Mouse (Mus musculus): ENCODE results near the gene Palm. TPM values are rescaled to one million over a fixed set of nuclear protein-coding genes. Genes with fewer than 3 reads are reported as not detected.

The Palm gene
- polyA plus RNA-seq, 1 experiment from 2014 or later: 27.6 TPM

DNA sequence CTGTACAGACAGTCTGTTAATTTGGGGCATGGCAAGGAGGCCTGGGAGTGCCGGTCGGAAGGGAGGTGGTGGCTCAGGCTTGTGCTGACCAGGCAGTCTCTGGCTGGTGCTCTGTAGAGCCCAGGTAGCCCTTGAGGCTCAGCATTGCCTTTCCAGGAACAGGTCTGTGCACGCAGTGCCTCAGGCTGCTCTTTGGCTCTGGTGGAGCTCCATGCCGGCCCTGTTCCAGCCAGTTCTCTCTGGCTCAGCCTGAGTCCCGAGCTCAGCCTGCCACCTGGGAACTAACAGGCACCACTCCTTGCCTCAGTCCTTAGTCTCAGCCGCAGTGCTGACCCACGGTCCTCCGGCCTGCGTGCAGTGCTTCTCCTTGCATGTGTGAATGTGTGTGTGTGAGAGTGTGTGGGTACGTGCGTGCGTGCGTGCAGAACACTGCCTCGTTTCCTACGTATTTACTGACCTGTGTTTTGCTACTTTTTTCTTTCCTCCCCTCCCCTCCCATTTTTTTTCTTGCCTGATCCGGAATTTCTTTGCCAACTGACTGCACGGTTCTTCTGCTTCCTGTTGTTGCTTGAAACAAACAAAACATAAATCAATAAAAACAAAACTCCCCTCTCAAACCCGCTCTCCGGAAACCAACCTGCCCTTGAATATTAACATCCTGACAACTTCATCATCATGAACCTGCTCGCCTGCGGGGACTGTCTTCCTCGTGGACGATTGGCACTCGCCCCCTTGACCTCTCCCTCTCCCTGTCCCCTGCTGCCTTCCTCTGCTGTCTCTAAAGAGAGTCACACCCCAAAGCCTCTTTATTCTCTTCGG lies 68.1 kb downstream of the Palm start:
- no peak overlapping the region for H3K4me2 ChIP-seq
- H3K9me3 ChIP-seq (ENCODE audit: control insufficient read depth, low read length): no peaks in the 10 kb centered on the region
- 85% methylated on average over 25 of the region's 25 CpGs for WGBS
- no peak overlapping the region for H3K4me3 ChIP-seq (ENCODE audit: low read depth, low read length)
- no peak overlapping the region for H3K9ac ChIP-seq (ENCODE audit: low read depth, low read length)
- no peak for DNase-seq (ENCODE audit: low spot score)
- peaks cover 18% of the 10 kb centered on the region for H3K4me1 ChIP-seq (replicated peaks; ENCODE audit: control insufficient read depth, insufficient read depth, low read length)
- H3K36me3 ChIP-seq (ENCODE audit: control insufficient read depth, insufficient read depth, low read length): peaks cover 67% of the 10 kb centered on the region
- H3K27ac ChIP-seq (ENCODE audit: low read depth, low read length): no peak overlapping the region
- ATAC-seq (replicated peaks; ENCODE audit: low FRiP score): no peak
- H3K27me3 ChIP-seq (replicated peaks; ENCODE audit: control insufficient read depth, insufficient read depth, low read length): no peaks in the 10 kb centered on the region

GRCm38 (mm10) chr10:79862049-79862788 lies 68.8 kb downstream of the Palm start:
- H3K27ac ChIP-seq (ENCODE audit: low read depth, low read length): no peak overlapping the region
- H3K4me1 ChIP-seq (replicated peaks; ENCODE audit: control insufficient read depth, insufficient read depth, low read length): peaks cover 10% of the 10 kb centered on the region
- no peak overlapping the region for H3K4me3 ChIP-seq (ENCODE audit: low read depth, low read length)
- DNase-seq (ENCODE audit: low spot score) (no peak), ATAC-seq (replicated peaks; ENCODE audit: low FRiP score) (no peak)
- no peaks in the 10 kb centered on the region for H3K9me3 ChIP-seq (ENCODE audit: control insufficient read depth, low read length)
- 92% methylated on average over 23 of the region's 23 CpGs for WGBS
- no peak overlapping the region for H3K9ac ChIP-seq (ENCODE audit: low read depth, low read length)
- no peak overlapping the region for H3K4me2 ChIP-seq
- H3K27me3 ChIP-seq (replicated peaks; ENCODE audit: control insufficient read depth, insufficient read depth, low read length): no peaks in the 10 kb centered on the region
- peaks cover 59% of the 10 kb centered on the region for H3K36me3 ChIP-seq (ENCODE audit: control insufficient read depth, insufficient read depth, low read length)

- Histone ChIP-seq H3K4me1 (replicated peaks; ENCODE audit: control insufficient read depth, insufficient read depth, low read length) (peaks cover 3% of the 10 kb centered on the region), H3K9me3 (ENCODE audit: control insufficient read depth, low read length) (no peaks in the 10 kb centered on the region), H3K9ac (ENCODE audit: low read depth, low read length) (no peak overlapping the region), H3K27ac (ENCODE audit: low read depth, low read length) (no peak overlapping the region), H3K27me3 (replicated peaks; ENCODE audit: control insufficient read depth, insufficient read depth, low read length) (no peaks in the 10 kb centered on the region), H3K4me3 (ENCODE audit: low read depth, low read length) (no peak overlapping the region), H3K4me2 (no peak overlapping the region), H3K36me3 (ENCODE audit: control insufficient read depth, insufficient read depth, low read length) (peaks cover 54% of the 10 kb centered on the region)
- ATAC-seq (replicated peaks; ENCODE audit: low FRiP score) (no peak), DNase-seq (ENCODE audit: low spot score) (no peak)
- 76% methylated on average over 10 of the region's 10 CpGs for whole genome bisulfite sequencing
Observed at GRCm38 (mm10) chr10:79862925-79863324, 69.6 kb downstream of the Palm start.

GRCm38 (mm10) chr10:79864351-79865188 lies 71.2 kb downstream of the Palm start:
- no peak overlapping the region for H3K27ac ChIP-seq (ENCODE audit: low read depth, low read length)
- no peaks in the 10 kb centered on the region; the same call in 1 of the 2 replicates for H3K4me1 ChIP-seq (replicated peaks; ENCODE audit: control insufficient read depth, insufficient read depth, low read length)
- DNase-seq (ENCODE audit: low spot score) (peak; percentile 34), ATAC-seq (replicated peaks; ENCODE audit: low FRiP score) (peak; percentile 27)
- WGBS: 58% methylated on average over 10 of the region's 10 CpGs
- H3K9ac ChIP-seq (ENCODE audit: low read depth, low read length): no peak overlapping the region
- H3K4me3 ChIP-seq (ENCODE audit: low read depth, low read length): no peak overlapping the region
- no peaks in the 10 kb centered on the region for H3K27me3 ChIP-seq (replicated peaks; ENCODE audit: control insufficient read depth, insufficient read depth, low read length)
- H3K4me2 ChIP-seq: no peak overlapping the region
- H3K9me3 ChIP-seq (ENCODE audit: control insufficient read depth, low read length): no peaks in the 10 kb centered on the region
- H3K36me3 ChIP-seq (ENCODE audit: control insufficient read depth, insufficient read depth, low read length): peaks cover 42% of the 10 kb centered on the region

DNA sequence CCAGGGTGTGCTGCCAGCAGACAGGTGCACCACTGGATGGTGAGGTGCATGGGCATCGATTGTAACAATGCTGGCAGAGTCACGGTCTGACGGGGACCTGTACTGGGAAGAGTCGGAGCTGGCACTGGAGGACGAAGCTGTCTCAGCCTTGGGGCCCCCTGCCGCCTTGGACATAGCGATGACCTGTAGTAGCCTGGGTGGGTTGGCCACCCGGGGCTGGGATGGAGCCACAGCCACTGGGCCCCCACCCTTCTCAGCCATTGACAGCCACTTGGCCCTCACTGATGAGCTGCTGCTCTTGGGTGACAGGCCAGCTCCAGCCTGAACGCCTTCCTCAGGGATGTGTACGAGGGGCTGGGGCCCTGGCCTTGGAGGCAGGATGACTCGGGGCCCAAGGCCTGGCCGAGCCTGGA lies 71.8 kb downstream of the Palm start:
- H3K27me3 ChIP-seq (replicated peaks; ENCODE audit: control insufficient read depth, insufficient read depth, low read length): no peaks in the 10 kb centered on the region
- no peak overlapping the region for H3K4me2 ChIP-seq
- WGBS: 61% methylated on average over 12 of the region's 12 CpGs
- H3K27ac ChIP-seq (ENCODE audit: low read depth, low read length): no peak overlapping the region
- H3K9me3 ChIP-seq (ENCODE audit: control insufficient read depth, low read length): no peaks in the 10 kb centered on the region
- DNase-seq (ENCODE audit: low spot score): peak; percentile 64
- H3K4me3 ChIP-seq (ENCODE audit: low read depth, low read length): no peak overlapping the region
- ATAC-seq (replicated peaks; ENCODE audit: low FRiP score): peak; percentile 38; the same call in 1 of the 2 replicates
- H3K4me1 ChIP-seq (replicated peaks; ENCODE audit: control insufficient read depth, insufficient read depth, low read length): no peaks in the 10 kb centered on the region; the same call in 1 of the 2 replicates
- H3K9ac ChIP-seq (ENCODE audit: low read depth, low read length): no peak overlapping the region
- peaks cover 36% of the 10 kb centered on the region for H3K36me3 ChIP-seq (ENCODE audit: control insufficient read depth, insufficient read depth, low read length)

- H3K4me3 ChIP-seq (ENCODE audit: low read depth, low read length): no peak overlapping the region
- no peak overlapping the region for H3K4me2 ChIP-seq
- no peak overlapping the region for H3K9ac ChIP-seq (ENCODE audit: low read depth, low read length)
- peaks cover 30% of the 10 kb centered on the region for H3K36me3 ChIP-seq (ENCODE audit: control insufficient read depth, insufficient read depth, low read length)
- 78% methylated on average over 19 of the region's 19 CpGs for WGBS
- H3K9me3 ChIP-seq (ENCODE audit: control insufficient read depth, low read length): no peaks in the 10 kb centered on the region
- no peaks in the 10 kb centered on the region for H3K27me3 ChIP-seq (replicated peaks; ENCODE audit: control insufficient read depth, insufficient read depth, low read length)
- DNase-seq (ENCODE audit: low spot score) (no peak), ATAC-seq (replicated peaks; ENCODE audit: low FRiP score) (no peak)
- H3K4me1 ChIP-seq (replicated peaks; ENCODE audit: control insufficient read depth, insufficient read depth, low read length): no peaks in the 10 kb centered on the region; the same call in 1 of the 2 replicates
- no peak overlapping the region for H3K27ac ChIP-seq (ENCODE audit: low read depth, low read length)
Observed at GRCm38 (mm10) chr10:79865801-79866295, 72.5 kb downstream of the Palm start.

DNA sequence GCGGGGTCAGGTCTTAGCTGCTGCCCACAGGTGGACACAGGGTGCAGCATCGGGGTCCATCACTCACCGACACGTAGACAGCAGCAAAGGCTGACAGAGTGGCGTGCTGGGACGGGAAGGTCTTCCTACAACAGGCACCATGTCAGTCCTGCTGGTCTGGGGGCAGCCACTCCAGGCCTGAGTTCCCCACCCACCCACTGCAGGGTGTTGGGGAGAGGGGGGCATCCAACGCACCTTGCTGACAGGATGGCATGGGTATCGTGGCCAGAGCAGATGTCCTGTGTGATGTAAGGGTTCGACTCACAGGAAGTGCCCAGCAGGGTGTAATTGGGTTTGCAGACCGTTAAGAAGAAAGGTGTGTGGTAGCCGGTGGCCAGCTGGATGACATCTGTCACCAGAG lies 73.2 kb downstream of the Palm start:
- H3K36me3 ChIP-seq (ENCODE audit: control insufficient read depth, insufficient read depth, low read length): peaks cover 22% of the 10 kb centered on the region

More for the DNA sequence above, 73.2 kb downstream of the Palm start:
- Histone ChIP-seq H3K4me1 (replicated peaks; ENCODE audit: control insufficient read depth, insufficient read depth, low read length) (no peaks in the 10 kb centered on the region; the same call in 1 of the 2 replicates), H3K27me3 (replicated peaks; ENCODE audit: control insufficient read depth, insufficient read depth, low read length) (no peaks in the 10 kb centered on the region), H3K9ac (ENCODE audit: low read depth, low read length) (no peak overlapping the region), H3K4me2 (no peak overlapping the region), H3K4me3 (ENCODE audit: low read depth, low read length) (no peak overlapping the region), H3K27ac (ENCODE audit: low read depth, low read length) (no peak overlapping the region), H3K9me3 (ENCODE audit: control insufficient read depth, low read length) (no peaks in the 10 kb centered on the region)
- ATAC-seq (replicated peaks; ENCODE audit: low FRiP score): no peak
- WGBS: 81% methylated on average over 11 of the region's 11 CpGs
- DNase-seq (ENCODE audit: low spot score): no peak

Data from liver, embryonic 11.5 days (tissue).